Comparison of ENCODE assay signal across 8 mouse cellular contexts in the genomic region with DNA sequence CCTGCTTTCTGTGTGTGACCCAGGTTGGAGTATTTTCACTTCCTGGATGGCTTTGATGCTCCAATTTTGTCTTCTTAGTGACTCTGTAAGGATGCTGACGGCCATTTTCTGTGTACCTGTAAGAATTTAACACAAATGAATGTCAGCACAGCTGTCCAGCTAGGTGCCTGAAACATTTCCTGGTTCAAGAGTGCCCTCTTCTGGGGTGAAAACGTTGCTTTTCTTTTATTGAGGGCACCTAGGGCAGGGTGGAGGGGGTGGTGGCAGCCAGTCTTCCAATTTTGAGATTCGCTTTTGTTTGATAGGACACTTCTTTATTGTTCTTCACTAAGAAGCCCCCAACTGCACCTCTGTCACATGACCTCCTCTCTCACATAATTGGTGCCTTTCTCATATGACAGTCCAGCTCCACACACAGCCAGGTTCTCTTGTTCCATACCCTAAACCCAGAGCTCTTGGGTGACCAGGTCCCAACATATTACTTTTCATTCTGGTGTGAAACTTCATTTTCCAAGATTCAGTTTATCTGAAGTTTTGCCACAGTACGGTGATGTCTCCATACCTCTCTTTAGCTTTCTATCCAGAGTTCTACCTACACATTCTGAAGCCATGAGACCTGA.
DNase-seq lines count a peak whose midpoint lies in the region; ATAC-seq and TF ChIP-seq lines count a peak whose summit lies in the region.
"Had no signal": no experiment of that assay in that cellular context is flagged by ENCODE, and none has a peak within 500 bp of the region (broad histone marks: within the 10 kb centered on the region; RNA-seq: fewer than 3 reads in every experiment).

No protein-coding gene starts in this region.

- no peak overlapping the region for H3K9ac ChIP-seq in CH12.LX (ENCODE audit: insufficient read depth, low read depth)
- no peak overlapping the region for H3K9ac ChIP-seq in hindbrain, embryonic 12.5 days
- H3K9ac ChIP-seq in neural tube, embryonic 14.5 days (replicated peaks; ENCODE audit: low read depth, low read length), result no peak overlapping the region
- H3K9ac ChIP-seq: limb, embryonic 12.5 days had no signal

- TF ChIP-seq RAD21 in CH12.LX (IDR thresholded peaks at IDR 0.05; ENCODE audit: low read depth, low read length), result peak; percentile 60

- H3K79me2 ChIP-seq in CH12.LX (replicated peaks; ENCODE audit: control insufficient read depth, extremely low read depth, insufficient read depth, poor library complexity, severe bottlenecking), result no peaks in the 10 kb centered on the region

- no peak for TF ChIP-seq POLR2A in CH12.LX (IDR thresholded peaks at IDR 0.05; ENCODE audit: low read depth, low read length)

- no peak overlapping the region for H3K4me2 ChIP-seq in CH12.LX (ENCODE audit: insufficient read depth, low read depth, poor library complexity, severe bottlenecking)
- no peak overlapping the region for H3K4me2 ChIP-seq in hindbrain, embryonic 12.5 days (replicated peaks)
- no peak overlapping the region for H3K4me2 ChIP-seq in neural tube, embryonic 14.5 days (ENCODE audit: low read depth, low read length)
- H3K4me2 ChIP-seq: limb, embryonic 12.5 days had no signal

- dilution Hi-C loops in CH12.LX (cut with MboI; ENCODE audit: extremely low pct_ligation_motif_present, extremely low pct_unique_long_range_greater_than_20kb, low sequenced_read_pairs), result no loop called here

- no peak overlapping the region for H3K4me3 ChIP-seq in CH12.LX (replicated peaks in 1 of 3; ENCODE audit: low read depth in 2 of 3, low read length in 2 of 3, poor library complexity in 1 of 3)
- no peak overlapping the region for H3K4me3 ChIP-seq in hindbrain, embryonic 12.5 days
- no peak overlapping the region for H3K4me3 ChIP-seq in neural tube, embryonic 14.5 days (ENCODE audit: low read depth, low read length)
- H3K4me3 ChIP-seq: limb, embryonic 12.5 days had no signal

- H3K36me3 ChIP-seq in CH12.LX (replicated peaks in 1 of 2; ENCODE audit: control insufficient read depth in 1 of 2, insufficient read depth in 1 of 2, low read length in 1 of 2), result no peaks in the 10 kb centered on the region
- H3K36me3 ChIP-seq in hindbrain, embryonic 12.5 days, result no peaks in the 10 kb centered on the region
- no peaks in the 10 kb centered on the region for H3K36me3 ChIP-seq in neural tube, embryonic 14.5 days (ENCODE audit: control insufficient read depth, insufficient read depth, low read length)
- H3K36me3 ChIP-seq: limb, embryonic 12.5 days had no signal

- WGBS in hindbrain, embryonic 12.5 days, result 46% methylated on average over 4 of the region's 4 CpGs
- 46% methylated on average over 4 of the region's 4 CpGs for WGBS in neural tube, embryonic 14.5 days

- peaks cover 55% of the 10 kb centered on the region for H3K27me3 ChIP-seq in CH12.LX (replicated peaks)
- H3K27me3 ChIP-seq in hindbrain, embryonic 12.5 days, result no peaks in the 10 kb centered on the region
- H3K27me3 ChIP-seq in neural tube, embryonic 14.5 days (ENCODE audit: control insufficient read depth, insufficient read depth, low read length), result no peaks in the 10 kb centered on the region
- H3K27me3 ChIP-seq: limb, embryonic 12.5 days had no signal

- peak in 1 of 2 experiments; percentile 58; a peak in 2 of 4 replicates for TF ChIP-seq CTCF in CH12.LX (conservative IDR thresholded peaks at IDR 0.05 in 1 of 2, IDR thresholded peaks at IDR 0.05 in 1 of 2; ENCODE audit: low read depth in 2 of 2, low read length in 2 of 2)

- in situ Hi-C loops in CH12.LX (cut with MboI; ENCODE audit: low pct_ligation_motif_present, low pct_unique_long_range_greater_than_20kb, low sequenced_read_pairs), result no loop called here

- intact Hi-C loops in left cerebral cortex, postnatal 10 days (cut with DNase I), result loop anchor here (2.0 to 5.0 kb wide), 2 partner anchors 209 to 742 kb away; no protein-coding TSS in a partner anchor

- H3K4me1 ChIP-seq in CH12.LX (ENCODE audit: control insufficient read depth in 1 of 2, insufficient read depth in 2 of 2), result no peaks in the 10 kb centered on the region
- H3K4me1 ChIP-seq in hindbrain, embryonic 12.5 days, result no peaks in the 10 kb centered on the region
- H3K4me1 ChIP-seq in neural tube, embryonic 14.5 days (ENCODE audit: control insufficient read depth, insufficient read depth, low read length), result no peaks in the 10 kb centered on the region
- H3K4me1 ChIP-seq: limb, embryonic 12.5 days had no signal

- peak; percentile 21 for DNase-seq in 3T3-L1 (ENCODE audit: low read depth, low spot score)
- DNase-seq in CH12.LX (ENCODE audit: extremely low read depth), result peak; percentile 15
- DNase-seq in cerebellum, postnatal 14 days, result peak; percentile 76 to 81
- DNase-seq in left cerebral cortex, postnatal 10 days (ENCODE audit: extremely low spot score in 1 of 2, low spot score in 2 of 2), result peak; percentile 30 to 34

- peaks cover 4% of the 10 kb centered on the region for H3K9me3 ChIP-seq in CH12.LX (replicated peaks; ENCODE audit: low read length)
- H3K9me3 ChIP-seq in hindbrain, embryonic 12.5 days (replicated peaks), result no peaks in the 10 kb centered on the region
- no peaks in the 10 kb centered on the region for H3K9me3 ChIP-seq in neural tube, embryonic 14.5 days (ENCODE audit: control insufficient read depth, low read length)
- H3K9me3 ChIP-seq: limb, embryonic 12.5 days had no signal

- TF ChIP-seq EP300 in CH12.LX (IDR thresholded peaks at IDR 0.05; ENCODE audit: low read length), result no peak

- no peak overlapping the region for H3K27ac ChIP-seq in CH12.LX (ENCODE audit: insufficient read depth, low read depth)
- no peak overlapping the region for H3K27ac ChIP-seq in hindbrain, embryonic 12.5 days
- H3K27ac ChIP-seq in neural tube, embryonic 14.5 days (ENCODE audit: low read depth, low read length), result no peak overlapping the region
- H3K27ac ChIP-seq: limb, embryonic 12.5 days had no signal

- 0 out of 2 replicates have a peak, but pooled peaks have one; percentile 48 for ATAC-seq in hindbrain, embryonic 12.5 days (ENCODE audit: low FRiP score)
- 0 out of 2 replicates have a peak, but pooled peaks have one; percentile 63 for ATAC-seq in neural tube, embryonic 14.5 days (ENCODE audit: low read depth)
- ATAC-seq in erythroid progenitor cell, adult 5-6 weeks (replicated peaks; ENCODE audit: low FRiP score, poor library complexity, severe bottlenecking), result no peak

TF ChIP-seq in CH12.LX, 34 proteins besides CTCF, POLR2A, EP300 and RAD21:
- no peak for TF ChIP-seq E2F4 (IDR thresholded peaks at IDR 0.05; ENCODE audit: insufficient replicate concordance, low read depth, low read length)
- peak; percentile 52 for TF ChIP-seq SMC3 (IDR thresholded peaks at IDR 0.05; ENCODE audit: low read depth, low read length)
- TF ChIP-seq ZKSCAN1 (IDR thresholded peaks at IDR 0.05; ENCODE audit: borderline replicate concordance, low read depth, low read length), result no peak
- TF ChIP-seq TBP (conservative IDR thresholded peaks at IDR 0.05; ENCODE audit: low read depth, low read length), result no peak
- no peak for TF ChIP-seq GABPA (IDR thresholded peaks at IDR 0.05; ENCODE audit: insufficient replicate concordance, low read depth, low read length)

Comparison
In these comparisons a context has a peak if more than half of its experiments do, and no peak if none do; other contexts are left out.
1. DNase-seq: peak in every context shown above with its lines; median percentile 78 in cerebellum, postnatal 14 days; 32 in left cerebral cortex, postnatal 10 days; 21 in 3T3-L1; 15 in CH12.LX.